Mouse (Mus musculus): ENCODE data around the gene Sept1.
A peak's percentile ranks its signal among the peaks of the same experiment; 100 is the strongest.
"Not testable (repeated sequence)": the region's sequence is repeated elsewhere in the genome, so short reads cannot be mapped to it uniquely, and the experiment has no call there.

Sept1 gene

GRCm38 (mm10) chr7:127253821-127254769 lies 21.2 kb upstream of the Sept1 start:
- peak; percentile 98 for DNase-seq

- DNase-seq: peak; percentile 68
Measured at GRCm38 (mm10) chr7:127253341-127253740, 20.4 kb upstream of the Sept1 start.

GRCm38 (mm10) chr7:127252414-127252813 lies 19.5 kb upstream of the Sept1 start:
- DNase-seq: peak; percentile 44

- DNase-seq: not testable (repeated sequence)
Measured at GRCm38 (mm10) chr7:127250511-127250910, 17.6 kb upstream of the Sept1 start.

- DNase-seq: peak; percentile 64
Measured at GRCm38 (mm10) chr7:127244658-127245510, 12.0 kb upstream of the Sept1 start.

- DNase-seq: peak; percentile 97
Measured at GRCm38 (mm10) chr7:127243870-127244657, 11.1 kb upstream of the Sept1 start, which contains the start of gene Zfp771. Zfp771 (plus strand) TSS chr7:127244274.

GRCm38 (mm10) chr7:127243361-127243867 lies 10.5 kb upstream of the Sept1 start:
- DNase-seq: peak; percentile 50

GRCm38 (mm10) chr7:127234777-127235176 lies 1.8 kb upstream of the Sept1 start:
- no peak for DNase-seq

- no peak for DNase-seq
Measured at GRCm38 (mm10) chr7:127233765-127234164, 835 bp upstream of the Sept1 start.

- no peak for DNase-seq
Measured at GRCm38 (mm10) chr7:127233368-127233749, 429 bp upstream of the Sept1 start.

GRCm38 (mm10) chr7:127231826-127232621 lies 906 bp downstream of the Sept1 start:
- DNase-seq: peak; percentile 18

- no peak for DNase-seq
Measured at GRCm38 (mm10) chr7:127231376-127231775, 1.6 kb downstream of the Sept1 start.

- peak; percentile 76 for DNase-seq
Measured at GRCm38 (mm10) chr7:127228615-127229303, 4.2 kb downstream of the Sept1 start.

- no peak for DNase-seq
Measured at GRCm38 (mm10) chr7:127225147-127225995, 7.6 kb downstream of the Sept1 start.

- DNase-seq: no peak
Measured at GRCm38 (mm10) chr7:127224616-127225015, 8.3 kb downstream of the Sept1 start.

GRCm38 (mm10) chr7:127223515-127224478 lies 9.1 kb downstream of the Sept1 start:
- no peak for DNase-seq

GRCm38 (mm10) chr7:127223106-127223505 lies 9.8 kb downstream of the Sept1 start:
- no peak for DNase-seq

GRCm38 (mm10) chr7:127220440-127220839 lies 12.5 kb downstream of the Sept1 start:
- DNase-seq: no peak

GRCm38 (mm10) chr7:127218670-127219069 lies 14.3 kb downstream of the Sept1 start:
- DNase-seq: no peak
